Mouse (Mus musculus) B cell, adult 2 months (primary cell): ENCODE measurements around the gene B3gnt2.

Source experiments
- DNase-seq, 2 experiments: peaks; one replicate each; pipeline ENCODE4 v3.0.0; 2022

B3gnt2 gene

GRCm38 (mm10) chr11:22813427-22813826 lies 47.3 kb downstream of the B3gnt2 start:
- DNase-seq: no peak

- no peak for DNase-seq
Measured at GRCm38 (mm10) chr11:22811413-22811812, 49.3 kb downstream of the B3gnt2 start.

- DNase-seq: no peak
Measured at GRCm38 (mm10) chr11:22809465-22810096, 51.2 kb downstream of the B3gnt2 start.

- no peak for DNase-seq
Measured at GRCm38 (mm10) chr11:22808040-22808439, 52.7 kb downstream of the B3gnt2 start.

GRCm38 (mm10) chr11:22805171-22805570 lies 55.6 kb downstream of the B3gnt2 start:
- DNase-seq: no peak

- no peak for DNase-seq
Measured at GRCm38 (mm10) chr11:22799987-22800424, 60.8 kb downstream of the B3gnt2 start.

- DNase-seq: no peak
Measured at GRCm38 (mm10) chr11:22798916-22799315, 61.8 kb downstream of the B3gnt2 start.

- DNase-seq: no peak
Measured at GRCm38 (mm10) chr11:22794734-22795133, 66.0 kb downstream of the B3gnt2 start.

- no peak for DNase-seq
Measured at GRCm38 (mm10) chr11:22793881-22794203, 66.9 kb downstream of the B3gnt2 start.

- DNase-seq: no peak
Measured at GRCm38 (mm10) chr11:22793176-22793880, 67.4 kb downstream of the B3gnt2 start.

- no peak for DNase-seq
Measured at GRCm38 (mm10) chr11:22792149-22792548, 68.6 kb downstream of the B3gnt2 start.

GRCm38 (mm10) chr11:22791726-22792125 lies 69.0 kb downstream of the B3gnt2 start:
- no peak for DNase-seq

- DNase-seq: no peak
Measured at GRCm38 (mm10) chr11:22787833-22788232, 72.9 kb downstream of the B3gnt2 start.

GRCm38 (mm10) chr11:22784477-22784876 lies 76.3 kb downstream of the B3gnt2 start:
- DNase-seq: no peak

GRCm38 (mm10) chr11:22782705-22783124 lies 78.0 kb downstream of the B3gnt2 start:
- DNase-seq: peak; percentile 88 to 90

GRCm38 (mm10) chr11:22781190-22781589 lies 79.6 kb downstream of the B3gnt2 start:
- DNase-seq: no peak

GRCm38 (mm10) chr11:22780761-22781160 lies 80.0 kb downstream of the B3gnt2 start:
- DNase-seq: no peak

- peak; percentile 17 to 18 for DNase-seq
Measured at GRCm38 (mm10) chr11:22779821-22780551, 80.8 kb downstream of the B3gnt2 start.

- no peak for DNase-seq
Measured at GRCm38 (mm10) chr11:22778596-22778995, 82.2 kb downstream of the B3gnt2 start.

- peak; percentile 61 to 66 for DNase-seq
Measured at GRCm38 (mm10) chr11:22777531-22777930, 83.2 kb downstream of the B3gnt2 start.

- no peak for DNase-seq
Measured at GRCm38 (mm10) chr11:22774821-22775220, 85.9 kb downstream of the B3gnt2 start.

GRCm38 (mm10) chr11:22766238-22766637 lies 94.5 kb downstream of the B3gnt2 start:
- no peak for DNase-seq

GRCm38 (mm10) chr11:22765425-22765824 lies 95.3 kb downstream of the B3gnt2 start:
- peak; percentile 47 to 50 for DNase-seq
